Mouse (Mus musculus) hindbrain, embryonic 12.5 days (tissue): Measurements from ENCODE around the gene Rex1bd. TPM values are rescaled to one million over a fixed set of nuclear protein-coding genes. Genes with fewer than 3 reads are reported as not detected.

Source experiments
- ATAC-seq: fragments of 200-750 bp; cut with Nextera tagmentation; 2 replicates; pipeline ENCODE4 v1.8.0; 2017; ENCODE audit warnings: moderate TSS enrichment; ENCODE audit not compliant: low FRiP score
- H3K27ac ChIP-seq: fragments of 300-500 bp; sonication (generic); 2 replicates; pipeline ENCODE4 v1.5.1; 2016; ENCODE audit warnings: mild to moderate bottlenecking
- H3K27me3 ChIP-seq: fragments of 300-500 bp; sonication (generic); 2 replicates; pipeline ENCODE4 v1.6.1; 2016; ENCODE audit warnings: mild to moderate bottlenecking
- H3K36me3 ChIP-seq: fragments of 300-500 bp; sonication (generic); 2 replicates; pipeline ENCODE4 v1.6.1; 2016; ENCODE audit warnings: mild to moderate bottlenecking
- H3K4me1 ChIP-seq: fragments of 300-500 bp; sonication (generic); 2 replicates; pipeline ENCODE4 v1.6.1; 2016
- H3K4me2 ChIP-seq: fragments of 300-500 bp; sonication (generic); replicated peaks from 2 replicates; pipeline ENCODE4 v1.6.1; 2016; ENCODE audit warnings: mild to moderate bottlenecking
- H3K4me3 ChIP-seq: fragments of 300-500 bp; sonication (generic); 2 replicates; pipeline ENCODE4 v1.5.1; 2016; ENCODE audit warnings: mild to moderate bottlenecking
- H3K9ac ChIP-seq: fragments of 300-500 bp; sonication (generic); 2 replicates; pipeline ENCODE4 v1.6.1; 2016; ENCODE audit warnings: mild to moderate bottlenecking, moderate library complexity
- H3K9me3 ChIP-seq: fragments of 300-500 bp; sonication (generic); replicated peaks from 2 replicates; pipeline ENCODE4 v1.6.1; 2016; ENCODE audit warnings: mild to moderate bottlenecking
- WGBS: fragments of 180-500 bp; shearing (Covaris S2); methylation state at CpG from one replicate; pipeline ENCODE4 v1.1.7; 2016; 5-methylcytosine and 5-hydroxymethylcytosine counted together
- polyA plus RNA-seq: library from polyadenylated mRNA; unstranded; fragments of >200 nt; fragmentation: Nextera tagmentation; extraction: Ambion mirVana; gene quantifications from 2 replicates; pipeline ENCODE4 v1.2.1, GENCODE M21; 2016

Rex1bd gene
- 118 TPM in 2 replicates for polyA plus RNA-seq

- Histone ChIP-seq H3K4me1 (peaks cover 43% of the 10 kb centered on the region), H3K27me3 (peaks cover 28% of the 10 kb centered on the region), H3K9ac (peak within 1 kb of the TSS; percentile 85), H3K9me3 (no peaks in the 10 kb centered on the region), H3K36me3 (peaks cover 21% of the 10 kb centered on the region), H3K4me2 (peak within 1 kb of the TSS; percentile 87), H3K27ac (peak within 1 kb of the TSS; percentile 94), H3K4me3 (peak within 1 kb of the TSS; percentile 74)
- 1% methylated on average over 40 of the region's 40 CpGs for WGBS
- peak; percentile 85 for ATAC-seq
Observed at GRCm38 (mm10) chr8:70506328-70507026, at the start of gene Rex1bd. TSS of gene Rex1bd (minus strand) at chr8:70506752.

- H3K27ac ChIP-seq = no peak overlapping the region
- no peaks in the 10 kb centered on the region for H3K27me3 ChIP-seq
- no peak for ATAC-seq
- H3K9me3 ChIP-seq = no peaks in the 10 kb centered on the region
- no peak overlapping the region for H3K4me2 ChIP-seq
- WGBS = 95% methylated on average over 4 of the region's 4 CpGs
- H3K4me3 ChIP-seq = no peak overlapping the region
- no peak overlapping the region for H3K9ac ChIP-seq
- peaks cover 16% of the 10 kb centered on the region for H3K4me1 ChIP-seq
- no peaks in the 10 kb centered on the region for H3K36me3 ChIP-seq
Observed at GRCm38 (mm10) chr8:70555079-70555747, 48.7 kb upstream of the Rex1bd start.

- no peak overlapping the region for H3K9ac ChIP-seq
- no peaks in the 10 kb centered on the region for H3K9me3 ChIP-seq
- H3K36me3 ChIP-seq = no peaks in the 10 kb centered on the region
- peaks cover 16% of the 10 kb centered on the region for H3K4me1 ChIP-seq
- no peak overlapping the region for H3K27ac ChIP-seq
- no peak overlapping the region for H3K4me3 ChIP-seq
- no peaks in the 10 kb centered on the region for H3K27me3 ChIP-seq
- H3K4me2 ChIP-seq = no peak overlapping the region
- ATAC-seq = no peak
Observed at GRCm38 (mm10) chr8:70553740-70554139, 47.2 kb upstream of the Rex1bd start.

DNA sequence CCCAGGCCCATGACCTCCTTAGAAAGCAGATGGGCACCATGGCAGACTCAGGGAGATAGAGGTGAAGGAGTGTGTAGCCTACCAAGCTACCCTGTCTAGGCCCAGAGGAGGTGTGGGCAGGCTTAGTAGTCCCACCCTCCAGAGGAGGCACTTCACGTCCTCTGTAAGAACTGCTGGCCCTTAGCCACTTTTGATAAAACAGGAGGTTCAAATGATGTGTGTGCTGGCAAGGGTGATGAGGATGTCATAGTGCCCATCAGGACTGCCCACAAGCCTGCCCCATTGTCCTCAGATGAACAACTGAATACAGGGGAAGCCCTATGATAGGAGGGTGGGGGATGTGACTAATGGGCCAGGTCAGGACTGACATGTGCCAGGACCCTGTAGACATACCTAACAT is 46.3 kb upstream of the Rex1bd start:
- H3K4me3 ChIP-seq = no peak overlapping the region
- no peak overlapping the region for H3K9ac ChIP-seq
- H3K9me3 ChIP-seq = no peaks in the 10 kb centered on the region
- WGBS = 76% methylated on average over 1 of the region's 1 CpGs
- ATAC-seq = no peak
- H3K27me3 ChIP-seq = no peaks in the 10 kb centered on the region
- no peaks in the 10 kb centered on the region for H3K36me3 ChIP-seq
- H3K4me1 ChIP-seq = peaks cover 16% of the 10 kb centered on the region
- no peak overlapping the region for H3K4me2 ChIP-seq
- H3K27ac ChIP-seq = no peak overlapping the region

GRCm38 (mm10) chr8:70551558-70552161 is 45.1 kb upstream of the Rex1bd start:
- Histone ChIP-seq H3K9me3 (no peaks in the 10 kb centered on the region), H3K36me3 (no peaks in the 10 kb centered on the region), H3K27me3 (no peaks in the 10 kb centered on the region), H3K4me1 (peaks cover 16% of the 10 kb centered on the region), H3K9ac (no peak overlapping the region), H3K27ac (no peak overlapping the region), H3K4me3 (no peak overlapping the region), H3K4me2 (no peak overlapping the region)
- no peak for ATAC-seq
- WGBS = 76% methylated on average over 3 of the region's 3 CpGs

DNA sequence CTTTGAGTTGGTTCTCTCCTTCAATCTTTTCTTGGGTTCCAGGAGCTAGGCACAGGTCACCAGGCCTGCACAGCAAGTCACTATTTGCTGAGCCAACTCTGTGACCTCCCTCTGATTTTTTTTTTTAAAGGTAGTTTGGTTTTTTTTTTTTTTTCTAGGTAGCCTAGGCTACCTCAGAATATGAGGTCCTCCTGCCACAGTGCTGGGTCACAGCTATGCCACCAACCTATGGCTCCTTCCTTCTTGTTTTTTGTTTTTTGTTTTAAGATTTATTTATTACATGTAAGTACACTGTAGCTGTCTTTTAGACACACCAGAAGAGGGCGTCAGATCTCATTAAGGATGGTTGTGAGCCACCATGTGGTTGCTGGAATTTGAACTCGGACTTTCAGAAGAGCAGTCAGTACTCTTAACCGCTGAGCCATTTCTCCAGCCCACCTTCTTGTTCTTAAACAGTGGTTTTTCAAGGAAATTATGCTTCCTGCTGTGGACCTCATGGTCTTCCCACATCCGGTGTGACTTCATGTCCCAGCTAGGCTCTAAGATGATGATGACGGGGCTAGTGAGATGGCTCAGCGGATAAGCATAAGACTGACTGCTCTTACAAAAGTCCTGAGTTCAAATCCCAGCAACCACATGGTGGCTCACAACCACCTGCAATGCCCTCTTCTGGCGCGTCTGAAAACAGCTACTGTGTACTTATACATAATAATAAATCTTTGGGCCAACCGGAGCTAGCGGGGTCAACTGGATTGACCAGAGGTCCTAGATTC is 43.0 kb upstream of the Rex1bd start:
- Histone ChIP-seq H3K27ac (no peak overlapping the region), H3K4me3 (no peak overlapping the region), H3K4me2 (no peak overlapping the region), H3K27me3 (no peaks in the 10 kb centered on the region), H3K9ac (no peak overlapping the region), H3K9me3 (no peaks in the 10 kb centered on the region), H3K36me3 (no peaks in the 10 kb centered on the region), H3K4me1 (peaks cover 16% of the 10 kb centered on the region)
- 93% methylated on average over 10 of the region's 10 CpGs for WGBS
- no peak for ATAC-seq

GRCm38 (mm10) chr8:70547762-70548161 is 41.2 kb upstream of the Rex1bd start:
- no peak overlapping the region for H3K27ac ChIP-seq
- WGBS = 89% methylated on average over 6 of the region's 6 CpGs
- ATAC-seq = no peak
- H3K4me3 ChIP-seq = no peak overlapping the region
- H3K4me1 ChIP-seq = peaks cover 8% of the 10 kb centered on the region
- no peak overlapping the region for H3K4me2 ChIP-seq
- H3K9me3 ChIP-seq = no peaks in the 10 kb centered on the region
- H3K9ac ChIP-seq = no peak overlapping the region
- H3K36me3 ChIP-seq = no peaks in the 10 kb centered on the region
- no peaks in the 10 kb centered on the region for H3K27me3 ChIP-seq

- H3K9ac ChIP-seq = no peak overlapping the region
- H3K27ac ChIP-seq = no peak overlapping the region
- no peaks in the 10 kb centered on the region for H3K9me3 ChIP-seq
- no peak for ATAC-seq
- H3K4me1 ChIP-seq = peaks cover 10% of the 10 kb centered on the region
- 91% methylated on average over 4 of the region's 4 CpGs for WGBS
- H3K4me3 ChIP-seq = no peak overlapping the region
- H3K4me2 ChIP-seq = no peak overlapping the region
- H3K36me3 ChIP-seq = no peaks in the 10 kb centered on the region
- no peaks in the 10 kb centered on the region for H3K27me3 ChIP-seq
Observed at GRCm38 (mm10) chr8:70546412-70546811, 39.9 kb upstream of the Rex1bd start.

DNA sequence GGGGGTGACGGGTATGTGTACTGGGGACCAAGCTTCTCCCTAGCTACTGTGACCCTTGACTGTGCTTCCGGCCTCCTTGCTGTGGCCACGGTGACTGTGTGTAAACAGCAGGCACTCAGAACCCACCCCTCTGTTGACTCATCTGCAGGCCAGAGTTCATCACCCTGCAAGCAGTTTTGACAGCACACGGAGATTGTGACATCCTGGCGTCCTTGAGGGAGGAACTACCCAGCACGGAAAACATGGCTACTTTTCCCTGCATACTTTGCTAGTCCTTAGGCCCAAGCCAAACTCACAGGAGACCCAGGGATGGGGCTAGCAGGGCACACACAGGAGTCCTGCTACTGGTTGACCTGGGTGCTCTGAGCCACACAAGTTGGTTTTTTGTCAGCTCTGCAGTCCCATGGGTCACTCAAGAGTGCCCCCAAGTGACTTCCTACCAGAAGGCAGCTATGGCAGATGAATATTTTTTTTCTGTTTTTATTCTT is 37.7 kb upstream of the Rex1bd start:
- Histone ChIP-seq H3K27ac (no peak overlapping the region), H3K4me2 (no peak overlapping the region), H3K9me3 (no peaks in the 10 kb centered on the region), H3K4me3 (no peak overlapping the region), H3K27me3 (no peaks in the 10 kb centered on the region), H3K9ac (no peak overlapping the region), H3K4me1 (peaks cover 26% of the 10 kb centered on the region), H3K36me3 (no peaks in the 10 kb centered on the region)
- WGBS = 68% methylated on average over 6 of the region's 6 CpGs
- no peak for ATAC-seq

GRCm38 (mm10) chr8:70541081-70541480 is 34.5 kb upstream of the Rex1bd start:
- 0 out of 2 replicates have a peak overlapping the region, but pooled peaks have one; percentile 88 for H3K9ac ChIP-seq
- H3K4me2 ChIP-seq = peak overlapping the region; percentile 91
- WGBS = 87% methylated on average over 5 of the region's 5 CpGs
- H3K27me3 ChIP-seq = no peaks in the 10 kb centered on the region
- ATAC-seq = no peak
- peaks cover 29% of the 10 kb centered on the region for H3K4me1 ChIP-seq
- peaks cover 10% of the 10 kb centered on the region; the same call in 1 of the 2 replicates for H3K36me3 ChIP-seq
- H3K4me3 ChIP-seq = peak overlapping the region; percentile 77
- no peaks in the 10 kb centered on the region for H3K9me3 ChIP-seq
- no peak overlapping the region for H3K27ac ChIP-seq

DNA sequence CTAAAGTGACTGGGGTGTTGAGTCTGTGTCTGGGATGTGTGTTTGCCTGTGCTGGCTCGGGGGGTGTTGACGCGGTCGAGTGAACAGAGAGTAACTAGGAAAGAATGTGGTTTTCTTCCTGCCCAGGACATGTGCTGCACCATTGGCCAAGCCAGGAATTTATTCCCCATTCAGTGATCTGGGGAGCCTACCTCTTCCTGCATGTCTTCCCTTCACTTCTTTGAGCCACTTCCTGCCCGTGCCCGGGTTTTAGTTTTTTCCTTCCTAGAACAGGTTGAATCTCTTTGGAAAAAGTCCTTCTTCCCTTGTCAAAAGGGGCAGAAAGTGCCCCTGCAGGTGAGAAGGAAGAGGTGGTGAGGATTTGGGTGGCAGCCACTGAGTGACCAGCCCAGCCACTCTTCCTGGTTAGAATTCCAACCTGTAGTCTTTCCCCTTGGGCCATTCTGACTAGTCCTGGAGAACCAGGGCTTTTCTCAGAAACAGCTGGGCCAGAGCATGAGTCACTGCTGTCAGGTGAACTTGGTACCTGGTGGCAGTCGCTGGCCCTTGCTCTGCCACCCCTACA is 34.0 kb upstream of the Rex1bd start:
- H3K9me3 ChIP-seq = no peaks in the 10 kb centered on the region
- ATAC-seq = no peak
- H3K36me3 ChIP-seq = peaks cover 13% of the 10 kb centered on the region
- WGBS = 49% methylated on average over 7 of the region's 7 CpGs
- peak overlapping the region; percentile 91 for H3K4me2 ChIP-seq
- peak overlapping the region; percentile 77 for H3K4me3 ChIP-seq
- H3K4me1 ChIP-seq = peaks cover 29% of the 10 kb centered on the region
- H3K27me3 ChIP-seq = no peaks in the 10 kb centered on the region
- H3K27ac ChIP-seq = no peak overlapping the region
- H3K9ac ChIP-seq = peak overlapping the region; percentile 88
